Mouse (Mus musculus): ENCODE results near the gene 4930579F01Rik.
"Not testable (repeated sequence)": the region's sequence is repeated elsewhere in the genome, so short reads cannot be mapped to it uniquely, and the experiment has no call there.

Gene 4930579F01Rik

DNA sequence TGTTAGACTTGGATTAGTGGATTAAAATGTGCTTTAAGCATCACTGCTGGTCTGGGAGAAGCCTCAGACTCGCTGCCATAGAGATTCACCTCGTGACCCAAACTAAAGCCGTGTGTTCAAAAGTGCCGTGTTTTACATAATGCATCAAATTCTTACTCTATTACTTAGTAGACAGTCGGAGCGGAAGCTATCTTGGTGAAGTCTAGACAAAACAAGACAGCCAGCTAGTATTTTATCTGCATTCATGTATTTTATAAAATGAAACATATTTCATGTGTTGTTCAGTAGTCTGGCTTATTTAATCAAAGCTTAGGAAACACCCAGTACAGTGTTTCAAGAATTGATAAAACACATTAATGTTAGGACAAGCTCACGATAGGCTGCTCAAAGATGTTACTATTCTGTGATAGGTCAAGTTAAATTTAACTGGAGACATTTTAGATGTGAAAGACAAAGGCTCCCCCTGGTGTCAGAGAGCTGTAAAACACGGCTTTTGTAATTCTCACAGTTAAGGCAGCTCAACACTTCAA, 48.9 kb downstream of the 4930579F01Rik start, which contains the start of gene Mttp:
Mttp (minus strand) TSS at position 327 of the 530 bp plus-strand sequence.
- DNase-seq (ENCODE audit: low read depth, low spot score) = peak; percentile 61

- peak; percentile 33 for DNase-seq (ENCODE audit: low read depth, low spot score)
These were observed 49.5 kb downstream of the 4930579F01Rik start for GRCm38 (mm10) chr3:138144060-138144641.

- peak; percentile 95 for DNase-seq (ENCODE audit: low read depth, low spot score)
These were observed 50.1 kb downstream of the 4930579F01Rik start, which contains the start of gene Trmt10a for GRCm38 (mm10) chr3:138143315-138144059. Gene Trmt10a (plus strand): TSS chr3:138143448.

DNA sequence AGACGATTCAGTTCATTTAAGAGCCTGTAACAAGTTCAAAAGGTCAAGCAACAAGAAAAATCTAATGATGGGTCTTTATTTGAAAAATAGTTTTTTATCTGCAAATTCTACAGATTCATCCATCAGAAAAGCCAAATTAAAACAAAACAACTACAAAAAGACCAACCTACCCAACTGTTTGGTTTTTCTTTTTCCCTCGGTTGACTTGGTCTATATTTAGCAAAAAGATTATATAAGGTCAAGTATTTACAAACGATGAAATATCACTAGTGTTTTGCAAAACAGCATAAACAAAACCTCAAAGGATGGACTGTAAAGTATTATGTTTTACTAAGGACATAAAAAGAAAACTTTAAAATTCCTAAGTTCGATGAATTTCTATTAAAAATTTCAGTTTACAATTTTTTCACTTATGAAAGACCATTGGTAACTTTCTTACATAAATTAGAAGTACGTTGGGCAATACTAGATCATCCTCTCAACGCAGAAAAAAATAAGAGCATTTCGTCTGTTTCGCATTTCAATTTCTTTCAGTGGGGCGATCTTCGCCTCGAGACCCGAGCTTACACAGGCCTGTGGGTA, 50.8 kb downstream of the 4930579F01Rik start:
- DNase-seq (ENCODE audit: low read depth, low spot score) = no peak

GRCm38 (mm10) chr3:138142052-138142732, 51.4 kb downstream of the 4930579F01Rik start:
- DNase-seq (ENCODE audit: low read depth, low spot score) = no peak

DNA sequence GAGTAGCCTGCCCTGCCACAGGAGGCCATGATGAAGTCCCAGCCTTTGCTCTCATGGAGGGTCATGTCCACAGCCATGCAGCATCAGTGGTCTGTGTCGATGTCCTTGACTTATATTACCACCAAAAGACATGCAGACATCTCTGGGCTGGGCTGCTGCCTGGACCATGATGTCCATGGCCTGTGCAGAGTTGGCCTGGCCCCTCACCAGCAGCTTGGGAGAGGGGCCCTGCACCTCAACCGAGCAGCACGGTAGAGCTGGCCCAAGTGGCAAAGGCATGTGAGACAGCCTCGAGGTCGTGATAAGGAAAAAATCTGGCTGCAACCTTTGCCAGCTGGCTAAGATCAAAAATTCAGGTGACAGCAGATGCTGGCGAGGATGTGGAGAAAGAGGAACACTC, 54.0 kb downstream of the 4930579F01Rik start:
- no peak for DNase-seq (ENCODE audit: low read depth, low spot score)

- not testable (repeated sequence) for DNase-seq (ENCODE audit: low read depth, low spot score)
These were observed 55.5 kb downstream of the 4930579F01Rik start for GRCm38 (mm10) chr3:138138146-138138545.

GRCm38 (mm10) chr3:138134528-138134927, 59.1 kb downstream of the 4930579F01Rik start:
- DNase-seq (ENCODE audit: low read depth, low spot score) = no peak

DNA sequence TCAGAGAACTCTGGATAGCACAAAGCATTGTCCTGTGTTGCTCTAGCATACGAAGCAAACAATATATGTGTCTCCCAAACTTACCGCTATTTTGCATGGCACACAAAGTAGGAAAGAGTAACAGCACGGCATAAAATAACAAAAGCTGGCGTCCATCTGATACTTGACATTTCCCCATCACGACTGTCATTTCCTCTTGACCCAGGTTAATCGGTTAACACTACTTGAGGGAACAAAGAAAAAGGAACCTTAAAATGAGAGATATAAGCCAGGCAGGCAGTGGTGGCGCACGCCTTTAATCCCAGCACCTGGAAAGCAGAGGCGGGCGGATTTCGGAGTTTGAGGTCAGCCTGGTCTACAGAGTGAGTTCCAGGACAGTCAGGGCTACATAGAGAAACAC, 59.7 kb downstream of the 4930579F01Rik start:
- DNase-seq (ENCODE audit: low read depth, low spot score) = no peak

DNA sequence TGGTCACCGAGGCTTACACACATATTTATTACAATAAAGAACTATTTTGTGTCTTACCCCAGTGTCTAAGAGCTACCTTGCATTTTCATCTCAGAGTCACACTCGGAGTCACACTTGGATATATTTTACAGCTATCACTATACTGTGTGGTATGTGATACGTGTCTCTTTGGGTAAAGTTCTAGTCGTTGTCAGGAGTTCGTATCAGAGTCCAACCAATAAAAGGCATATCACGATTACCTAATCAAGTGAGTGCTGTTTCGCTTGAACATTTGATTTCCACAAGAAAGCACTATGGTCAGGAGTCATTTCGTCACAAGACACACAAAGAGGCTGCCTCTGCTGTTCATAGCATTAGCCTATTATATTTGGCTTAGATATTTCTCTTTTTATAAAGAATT, 60.2 kb downstream of the 4930579F01Rik start:
- no peak for DNase-seq (ENCODE audit: low read depth, low spot score)

DNA sequence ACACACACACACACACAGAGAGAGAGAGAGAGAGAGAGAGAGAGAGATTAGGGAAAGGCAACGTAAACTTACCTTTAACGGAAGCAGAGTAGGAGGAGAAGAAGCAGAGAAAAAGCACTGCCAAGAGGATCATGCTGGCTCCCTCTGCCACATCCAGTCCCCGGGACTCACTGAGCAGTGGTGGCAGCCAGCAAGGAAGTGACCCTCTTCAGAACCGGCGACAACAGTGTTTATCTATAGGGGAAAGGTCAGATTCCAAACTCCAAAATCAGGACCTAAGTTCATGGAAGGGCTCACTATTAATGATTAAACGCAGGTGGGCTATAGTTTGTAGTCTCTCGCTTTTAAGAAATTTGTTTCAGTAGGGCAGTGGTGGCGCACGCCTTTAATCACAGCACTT, 62.5 kb downstream of the 4930579F01Rik start:
- no peak for DNase-seq (ENCODE audit: low read depth, low spot score)

- DNase-seq (ENCODE audit: low read depth, low spot score) = no peak
These were observed 62.9 kb downstream of the 4930579F01Rik start for GRCm38 (mm10) chr3:138130692-138131091.

DNA sequence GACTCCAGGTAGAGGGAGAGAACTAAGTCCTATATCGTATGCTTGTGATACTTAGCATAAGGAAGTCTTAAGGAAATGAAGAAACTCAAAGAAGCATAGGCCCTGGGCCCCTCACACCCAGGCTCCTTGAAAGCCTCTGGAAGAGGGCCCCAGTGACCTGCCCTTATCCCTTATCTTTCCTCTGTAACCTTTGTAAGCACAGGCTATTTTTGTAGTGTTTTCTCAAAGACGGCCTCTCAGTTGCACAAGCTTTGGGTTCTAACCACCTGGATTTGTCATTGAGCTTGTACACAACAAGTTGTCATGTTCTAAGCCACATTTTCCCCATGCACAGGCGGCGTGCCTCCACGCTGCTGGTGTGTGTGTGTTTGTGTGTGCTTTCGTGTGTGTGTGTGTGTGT, 64.5 kb downstream of the 4930579F01Rik start:
- DNase-seq (ENCODE audit: low read depth, low spot score) = no peak

DNA sequence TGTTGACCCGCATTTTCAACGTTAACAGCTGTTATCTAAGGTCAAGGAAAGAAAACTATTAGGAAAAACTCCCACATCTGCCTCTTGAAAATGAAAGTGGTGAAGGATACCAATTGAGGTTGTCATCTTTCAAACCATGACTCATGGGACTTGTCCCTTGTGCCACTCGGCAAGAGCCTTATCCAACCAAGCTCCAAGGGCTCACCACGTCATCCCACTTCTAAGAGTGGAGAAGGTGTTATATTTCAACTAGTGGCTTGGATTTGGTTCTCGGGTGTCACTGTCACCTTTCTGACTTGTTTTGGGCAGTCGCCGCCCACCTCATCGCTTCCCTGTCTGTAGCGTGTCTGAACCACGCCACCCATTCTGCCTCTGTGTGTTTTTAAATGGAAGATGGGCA, 69.8 kb downstream of the 4930579F01Rik start:
- DNase-seq (ENCODE audit: low read depth, low spot score) = no peak

- no peak for DNase-seq (ENCODE audit: low read depth, low spot score)
These were observed 72.2 kb downstream of the 4930579F01Rik start for GRCm38 (mm10) chr3:138121461-138121860.

- no peak for DNase-seq (ENCODE audit: low read depth, low spot score)
These were observed 74.0 kb downstream of the 4930579F01Rik start for GRCm38 (mm10) chr3:138119444-138120105.

- DNase-seq (ENCODE audit: low read depth, low spot score) = no peak
These were observed 74.8 kb downstream of the 4930579F01Rik start for GRCm38 (mm10) chr3:138118831-138119230.

GRCm38 (mm10) chr3:138118392-138118791, 75.2 kb downstream of the 4930579F01Rik start:
- DNase-seq (ENCODE audit: low read depth, low spot score) = no peak

DNA sequence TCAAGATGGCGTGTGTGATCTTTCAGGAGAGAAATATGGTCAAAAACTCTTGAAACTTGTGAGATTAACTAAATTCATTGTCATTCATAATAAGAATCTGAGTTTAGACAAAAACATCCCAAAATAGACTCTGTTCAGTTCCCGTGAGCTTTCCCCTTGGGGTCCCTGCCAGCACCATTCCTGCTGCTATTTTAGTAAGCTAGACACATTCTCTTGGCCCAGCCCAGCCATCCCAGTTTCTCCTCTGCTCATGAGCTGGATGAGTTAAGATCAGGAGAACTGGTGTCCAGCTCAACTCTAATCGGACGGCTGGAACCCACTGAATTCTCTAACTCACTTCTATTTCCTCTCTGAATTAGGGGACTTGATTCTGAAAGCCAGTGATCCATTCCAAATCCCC, 76.8 kb downstream of the 4930579F01Rik start:
- no peak for DNase-seq (ENCODE audit: low read depth, low spot score)

GRCm38 (mm10) chr3:138114106-138114505, 79.5 kb downstream of the 4930579F01Rik start:
- no peak for DNase-seq (ENCODE audit: low read depth, low spot score)

All from retina, adult 2 months (tissue).